Mouse (Mus musculus): ENCODE results near the gene Relb.

DNA sequence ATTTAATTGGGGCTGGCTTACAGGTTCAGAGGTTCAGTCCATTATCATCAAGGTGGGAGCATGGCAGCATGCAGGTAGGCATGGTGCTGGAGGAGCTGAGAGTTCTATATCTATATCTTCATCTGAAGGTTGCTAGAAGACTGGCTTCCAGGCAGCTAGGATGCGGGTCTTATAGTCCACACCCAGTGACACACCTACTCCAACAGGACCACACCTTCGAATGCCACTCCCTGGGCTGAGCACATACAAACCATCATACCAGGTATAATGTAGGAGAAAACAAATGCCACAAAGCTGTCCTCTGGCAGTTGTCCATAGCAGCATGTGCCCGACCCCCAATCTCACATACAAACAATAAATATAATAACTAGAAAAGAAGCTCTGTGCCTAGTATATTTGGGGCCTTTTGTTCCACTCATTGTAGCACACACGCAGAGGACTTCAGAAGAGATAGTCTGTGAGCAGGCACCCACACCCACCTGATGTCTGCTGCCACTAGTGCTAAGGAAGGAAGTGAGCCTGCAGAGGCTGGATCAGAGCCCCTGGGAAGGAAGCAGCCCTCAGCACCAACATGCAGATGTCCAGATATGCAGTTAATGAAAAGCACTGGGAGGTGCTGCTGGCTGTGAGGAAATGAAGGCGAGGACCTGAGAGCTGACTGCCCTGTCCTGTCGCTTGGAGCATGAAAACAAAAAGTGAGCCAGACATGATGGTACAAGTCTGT lies 22.0 kb upstream of the Relb start:
- TF ChIP-seq CTCF (IDR thresholded peaks at IDR 0.05; ENCODE audit: insufficient read depth, low read length) (no peak), POLR2A (IDR thresholded peaks at IDR 0.05; ENCODE audit: borderline replicate concordance, extremely low read depth, low read depth, low read length) (no peak)
